Mouse (Mus musculus): ENCODE results near the gene Jmjd6. TPM values are rescaled to one million over a fixed set of nuclear protein-coding genes. Genes with fewer than 3 reads are reported as not detected.
A peak's percentile ranks its signal among the peaks of the same experiment; 100 is the strongest.

The Jmjd6 gene
- polyA plus RNA-seq, 1 experiment from 2014 or later = 77.3 TPM

- ChIA-PET POLR2A (no interaction called here), CTCF (no interaction called here)
- H3K27me3 ChIP-seq = no peaks in the 10 kb centered on the region
- TF ChIP-seq CTCF (IDR thresholded peaks at IDR 0.05) = no peak
- DNase-seq (ENCODE audit: low read depth, low spot score) = no peak
- in situ Hi-C loops (cut with MboI; ENCODE audit: low pct_unique_long_range_greater_than_20kb) = no loop called here
- ATAC-seq = no peak
These were observed 28.3 kb upstream of the Jmjd6 start for GRCm38 (mm10) chr11:116871538-116871937.

DNA sequence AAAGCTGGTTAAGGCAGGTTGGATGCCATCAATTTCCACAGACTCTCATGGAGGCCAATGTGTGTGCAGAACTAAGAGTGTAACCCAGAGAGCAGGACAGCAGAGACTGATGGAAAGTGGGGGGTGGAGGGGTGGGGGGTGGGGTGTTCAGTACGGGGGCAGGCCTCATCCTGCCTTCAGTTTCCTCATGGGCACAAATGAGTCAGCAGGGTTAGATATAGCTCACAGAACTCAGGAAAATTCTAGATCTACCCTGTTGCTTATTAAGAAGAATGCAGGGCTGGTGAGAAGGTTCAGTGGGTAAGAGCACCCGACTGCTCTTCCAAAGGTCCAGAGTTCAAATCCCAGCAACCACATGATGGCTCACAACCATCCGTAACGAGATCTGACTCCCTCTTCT lies 26.4 kb upstream of the Jmjd6 start:
- POLR2A ChIA-PET = interaction anchor here (0.8 kb wide), 1 partner anchor 16 kb away, joined by 3 read pairs; no protein-coding TSS in a partner anchor
- CTCF ChIA-PET = interaction anchor here (1.3 to 1.4 kb wide), 2 partner anchors 15 to 38 kb away, joined by 3 to 6 read pairs; no protein-coding TSS in a partner anchor
- no peak for ATAC-seq
- no peak for TF ChIP-seq CTCF (IDR thresholded peaks at IDR 0.05)
- no peaks in the 10 kb centered on the region for H3K27me3 ChIP-seq
- in situ Hi-C loops (cut with MboI; ENCODE audit: low pct_unique_long_range_greater_than_20kb) = no loop called here
- no peak for DNase-seq (ENCODE audit: low read depth, low spot score)

DNA sequence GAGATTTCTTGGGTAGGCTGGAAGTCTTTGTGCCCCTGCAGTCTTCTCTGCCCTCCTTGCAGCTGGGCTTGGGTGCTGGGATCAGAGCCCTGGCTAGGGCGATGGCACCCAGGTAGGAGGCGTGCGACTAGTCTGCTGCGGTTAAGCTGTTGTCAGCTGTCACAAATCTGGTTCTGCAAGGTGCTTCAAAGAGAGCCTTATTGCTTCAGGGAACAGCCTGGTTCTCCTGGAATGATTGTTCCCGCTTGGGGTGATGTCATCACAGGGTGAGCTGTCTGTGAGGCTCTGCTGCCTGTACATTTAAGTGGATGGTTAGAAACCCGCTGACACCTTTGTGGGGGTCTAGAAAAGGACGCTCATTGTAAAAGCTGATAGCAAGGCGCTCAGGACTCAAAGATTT lies 26.0 kb upstream of the Jmjd6 start:
- CTCF ChIA-PET = interaction anchor here (1.3 to 1.4 kb wide), 2 partner anchors 16 to 38 kb away, joined by 3 to 6 read pairs; no protein-coding TSS in a partner anchor
- no peak for ATAC-seq
- in situ Hi-C loops (cut with MboI; ENCODE audit: low pct_unique_long_range_greater_than_20kb) = no loop called here
- no peaks in the 10 kb centered on the region for H3K27me3 ChIP-seq
- POLR2A ChIA-PET = no interaction called here
- DNase-seq (ENCODE audit: low read depth, low spot score) = no peak
- no peak for TF ChIP-seq CTCF (IDR thresholded peaks at IDR 0.05)

DNA sequence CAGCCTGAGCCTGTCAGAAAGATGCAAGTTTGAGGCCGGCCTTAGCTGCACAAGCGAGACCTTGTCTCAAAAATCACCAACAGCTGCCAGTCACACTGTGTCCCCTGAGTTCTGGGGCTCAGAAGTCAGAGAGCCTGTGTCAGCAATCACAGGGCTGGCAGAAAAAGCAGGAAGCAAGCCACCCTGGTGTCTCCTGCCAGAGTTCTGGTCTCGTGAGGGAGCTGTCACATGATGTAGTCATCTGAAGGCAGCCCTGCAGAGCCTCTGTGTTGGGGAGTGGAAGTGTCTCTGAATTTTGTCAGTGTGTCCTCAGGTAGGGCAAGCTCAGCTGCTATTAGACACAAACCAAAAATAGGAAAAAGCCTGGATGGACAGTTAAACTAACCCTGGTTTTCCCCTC lies 24.9 kb upstream of the Jmjd6 start:
- ChIA-PET POLR2A (interaction anchor here (1.5 kb wide), 1 partner anchor 13 kb away, joined by 7 read pairs; no protein-coding TSS in a partner anchor), CTCF (no interaction called here)
- no peak for DNase-seq (ENCODE audit: low read depth, low spot score)
- H3K27me3 ChIP-seq = no peaks in the 10 kb centered on the region
- in situ Hi-C loops (cut with MboI; ENCODE audit: low pct_unique_long_range_greater_than_20kb) = no loop called here
- TF ChIP-seq CTCF (IDR thresholded peaks at IDR 0.05) = no peak
- no peak for ATAC-seq

- DNase-seq (ENCODE audit: low read depth, low spot score) = no peak
- ChIA-PET CTCF (no interaction called here), POLR2A (no interaction called here)
- H3K27me3 ChIP-seq = no peaks in the 10 kb centered on the region
- no peak for TF ChIP-seq CTCF (IDR thresholded peaks at IDR 0.05)
- in situ Hi-C loops (cut with MboI; ENCODE audit: low pct_unique_long_range_greater_than_20kb) = no loop called here
- no peak for ATAC-seq
These were observed 22.8 kb upstream of the Jmjd6 start for GRCm38 (mm10) chr11:116865945-116866585.

DNA sequence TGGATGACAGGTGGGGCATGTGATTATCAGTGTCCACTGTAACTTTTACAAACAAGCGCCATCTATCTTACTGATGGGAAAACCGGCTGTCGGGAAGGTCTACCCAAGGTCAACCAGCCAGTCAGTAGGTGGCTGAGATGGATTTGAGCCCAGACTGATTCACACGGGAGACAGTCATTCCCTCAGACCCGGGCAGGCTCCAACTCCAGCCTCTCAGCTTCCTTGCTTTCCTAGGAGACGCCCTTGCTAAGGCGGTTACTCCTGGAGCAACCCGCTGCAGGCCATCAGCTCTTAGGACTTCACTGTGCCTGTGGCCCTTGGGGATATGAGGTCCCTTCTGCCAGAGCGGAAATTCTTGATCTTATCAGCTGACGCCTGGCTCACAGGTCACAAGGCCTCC lies 21.2 kb upstream of the Jmjd6 start:
- in situ Hi-C loops (cut with MboI; ENCODE audit: low pct_unique_long_range_greater_than_20kb) = no loop called here
- no peak for DNase-seq (ENCODE audit: low read depth, low spot score)
- ChIA-PET CTCF (interaction anchor here (1.3 kb wide), 1 partner anchor 21 kb away, joined by 5 read pairs; no protein-coding TSS in a partner anchor), POLR2A (interaction anchor here (1.6 kb wide), 1 partner anchor 10 kb away, joined by 5 read pairs; no protein-coding TSS in a partner anchor)
- ATAC-seq = no peak
- H3K27me3 ChIP-seq = no peaks in the 10 kb centered on the region
- TF ChIP-seq CTCF (IDR thresholded peaks at IDR 0.05) = no peak

DNA sequence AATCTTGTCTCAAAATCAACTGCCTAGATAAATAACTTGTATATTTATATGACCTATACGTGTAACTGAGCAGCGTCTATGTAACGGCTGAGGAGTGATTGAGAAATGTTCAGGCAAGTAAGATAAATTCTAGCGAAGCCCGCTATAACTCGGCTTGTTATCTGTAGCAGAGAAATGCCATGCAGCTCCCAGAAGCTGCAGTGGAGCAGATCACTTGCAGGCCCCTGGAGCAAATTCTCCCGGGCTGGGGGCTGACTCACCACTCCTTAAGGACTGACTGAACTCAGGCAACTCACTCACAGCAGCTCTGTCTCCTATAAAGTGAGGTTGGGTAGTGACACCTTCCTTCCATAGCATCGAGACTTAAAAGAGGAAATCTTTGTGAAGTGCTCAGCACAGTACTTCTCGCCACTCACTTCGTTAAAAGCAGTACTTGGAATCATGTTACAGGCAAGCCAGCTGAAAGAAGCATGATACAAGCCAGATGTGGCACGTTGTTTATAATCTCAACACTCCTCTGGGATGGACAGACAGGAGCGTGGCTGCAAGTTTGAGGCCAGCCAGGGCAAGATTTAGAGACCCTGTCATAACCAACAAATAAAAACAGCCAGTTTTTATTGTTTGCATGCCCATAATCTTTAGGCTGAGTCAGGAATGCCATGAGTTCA lies 14.1 kb upstream of the Jmjd6 start:
- DNase-seq (ENCODE audit: low read depth, low spot score) (no peak), ATAC-seq (no peak)
- H3K27me3 ChIP-seq = no peaks in the 10 kb centered on the region
- ChIA-PET CTCF (no interaction called here), POLR2A (no interaction called here)
- no peak for TF ChIP-seq CTCF (IDR thresholded peaks at IDR 0.05)
- in situ Hi-C loops (cut with MboI; ENCODE audit: low pct_unique_long_range_greater_than_20kb) = no loop called here

- ChIA-PET CTCF (no interaction called here), POLR2A (interaction anchor here (1.1 to 2.1 kb wide), 5 partner anchors 11 to 42 kb away, joined by 3 to 7 read pairs (median 5); no protein-coding TSS in a partner anchor)
- DNase-seq (ENCODE audit: low read depth, low spot score) = no peak
- H3K27me3 ChIP-seq = no peaks in the 10 kb centered on the region
- in situ Hi-C loops (cut with MboI; ENCODE audit: low pct_unique_long_range_greater_than_20kb) = no loop called here
- TF ChIP-seq CTCF (IDR thresholded peaks at IDR 0.05) = no peak
- no peak for ATAC-seq
These were observed 11.0 kb upstream of the Jmjd6 start for GRCm38 (mm10) chr11:116854279-116854678.

- H3K27me3 ChIP-seq = no peaks in the 10 kb centered on the region
- DNase-seq (ENCODE audit: low read depth, low spot score) = peak; percentile 68
- TF ChIP-seq CTCF (IDR thresholded peaks at IDR 0.05) = no peak
- peak; percentile 66 for ATAC-seq
- in situ Hi-C loops (cut with MboI; ENCODE audit: low pct_unique_long_range_greater_than_20kb) = no loop called here
- ChIA-PET POLR2A (interaction anchor here (1.3 to 2.5 kb wide), 6 partner anchors 10 to 39 kb away, joined by 3 to 13 read pairs (median 6); partner anchors contain the start of genes Jmjd6 and Mettl23), CTCF (no interaction called here)
These were observed 10.3 kb upstream of the Jmjd6 start for GRCm38 (mm10) chr11:116853512-116853928.

DNA sequence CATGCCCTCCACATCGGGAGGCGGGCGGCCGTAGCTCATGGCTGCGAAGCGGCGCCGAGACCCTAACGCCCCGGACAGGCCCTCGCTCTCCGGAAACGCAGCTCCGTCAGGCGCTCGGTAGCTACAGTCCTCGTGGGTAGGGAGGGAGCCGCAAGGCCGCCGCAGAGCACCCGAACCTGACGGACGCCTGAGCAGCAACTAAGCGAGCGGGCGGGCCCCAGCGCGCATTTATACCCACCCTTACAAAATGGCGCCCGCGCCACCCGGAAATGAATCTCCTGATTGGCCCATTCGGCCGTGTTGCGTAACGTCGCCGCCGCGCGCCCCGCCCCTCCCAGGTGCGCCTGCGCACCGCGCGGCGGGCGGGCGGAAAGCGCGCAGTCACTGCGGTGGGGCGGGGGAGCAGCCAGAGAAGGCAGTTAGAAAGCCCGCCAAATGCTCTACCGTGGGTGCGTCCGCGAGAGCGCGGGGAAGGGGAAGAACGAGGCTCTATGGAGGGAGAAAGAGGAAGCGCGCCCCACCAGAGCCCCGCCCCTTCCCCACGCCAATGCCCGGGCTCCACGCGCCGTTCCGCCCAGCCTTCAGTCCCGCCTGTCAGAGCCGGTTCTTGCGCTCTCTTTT lies 9.8 kb upstream of the Jmjd6 start, which contains the start of gene Srsf2:
Gene Srsf2, minus strand, starts transcription at position 204 of the 621 bp plus-strand sequence.
- DNase-seq (ENCODE audit: low read depth, low spot score) = no peak
- ATAC-seq = peak; percentile 65
- in situ Hi-C loops (cut with MboI; ENCODE audit: low pct_unique_long_range_greater_than_20kb) = no loop called here
- POLR2A ChIA-PET = interaction anchor here (0.8 to 2.5 kb wide), 7 partner anchors 10 to 43 kb away, joined by 3 to 13 read pairs (median 3); partner anchors contain the start of genes Jmjd6 and Mettl23
- no peak for TF ChIP-seq CTCF (IDR thresholded peaks at IDR 0.05)
- no peaks in the 10 kb centered on the region for H3K27me3 ChIP-seq
- CTCF ChIA-PET = no interaction called here
